Mouse (Mus musculus) thymus, adult 2 months (tissue): ENCODE measurements around the gene Ptgis.

Source experiments
- CTCF ChIP-seq: fragments of 200-500 bp; IDR thresholded peaks from 2 replicates; pipeline ENCODE4 v1.5.1; 2012; ENCODE audit warnings: mild to moderate bottlenecking, control low read depth, low read length, moderate library complexity, borderline replicate concordance; ENCODE audit not compliant: control insufficient read depth, poor library complexity, insufficient read depth; ENCODE audit errors: extremely low read depth
- POLR2A ChIP-seq: fragments of 200-500 bp; IDR thresholded peaks from 2 replicates; pipeline ENCODE4 v1.6.1; 2012; ENCODE audit warnings: mild to moderate bottlenecking, low read length, control low read depth, moderate library complexity; ENCODE audit not compliant: control insufficient read depth, poor library complexity, insufficient read depth; ENCODE audit errors: extremely low read depth

GRCm38 (mm10) chr2:167233009-167233335 lies 7.4 kb downstream of the Ptgis start:
- no peak for TF ChIP-seq POLR2A
- no peak for TF ChIP-seq CTCF
